Mouse (Mus musculus) layer of hippocampus, postnatal 10 days (tissue): ENCODE measurements around the gene Ccdc91. TPM values are rescaled to one million over a fixed set of nuclear protein-coding genes. Genes with fewer than 3 reads are reported as not detected.

Experiments
- DNase-seq, 2 experiments: peaks; one replicate each; pipeline ENCODE4 v3.0.0; 2021; ENCODE audit warnings: low spot score in 2 of 2
- total RNA-seq, 2 experiments: library from RNA; stranded (reverse); gene quantifications; 2 replicates each; pipeline ENCODE4 v1.2.3; 2021

Gene Ccdc91
- total RNA-seq, 2 experiments from 2014 or later, result 22.9 to 23.5 TPM

DNA sequence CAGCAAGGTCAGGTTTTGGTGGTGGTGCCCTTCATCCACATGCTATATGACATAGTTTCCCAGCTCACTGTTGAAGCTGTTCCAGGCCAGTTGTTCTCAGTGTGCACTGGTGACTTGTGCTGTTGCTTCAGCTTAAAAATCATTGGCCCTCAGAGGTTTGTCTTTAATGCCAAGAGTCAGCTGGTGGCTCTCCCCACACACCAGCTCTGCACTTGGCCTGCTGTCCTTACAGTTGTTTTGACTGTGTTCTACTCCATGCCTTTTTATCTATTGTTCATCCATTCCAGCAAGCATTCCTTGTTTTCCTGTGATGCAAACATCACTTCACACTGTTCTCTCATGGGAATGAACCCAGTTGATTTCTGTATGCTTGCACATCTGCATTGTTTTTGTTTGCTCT lies 84.8 kb downstream of the Ccdc91 start:
- DNase-seq, result no peak

DNA sequence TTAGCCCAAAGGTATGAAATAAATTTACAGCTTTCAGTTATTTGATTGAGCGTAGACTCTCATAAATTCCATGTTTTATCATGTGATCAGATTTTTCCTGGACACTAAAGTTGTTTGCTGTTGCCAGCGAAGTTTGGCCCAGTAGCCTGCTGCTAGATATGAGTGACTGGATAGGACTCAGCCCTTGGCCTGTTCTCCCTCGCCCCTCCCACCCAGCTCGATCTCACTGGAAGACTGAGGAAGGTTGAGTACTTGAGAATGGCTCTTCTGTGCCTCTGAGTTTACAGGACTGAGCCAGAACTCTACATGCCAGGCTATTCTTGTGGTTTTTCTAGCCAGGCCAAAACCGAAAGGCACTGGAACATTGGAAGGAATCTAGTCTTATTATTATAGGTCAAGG lies 93.6 kb downstream of the Ccdc91 start:
- no peak for DNase-seq

DNA sequence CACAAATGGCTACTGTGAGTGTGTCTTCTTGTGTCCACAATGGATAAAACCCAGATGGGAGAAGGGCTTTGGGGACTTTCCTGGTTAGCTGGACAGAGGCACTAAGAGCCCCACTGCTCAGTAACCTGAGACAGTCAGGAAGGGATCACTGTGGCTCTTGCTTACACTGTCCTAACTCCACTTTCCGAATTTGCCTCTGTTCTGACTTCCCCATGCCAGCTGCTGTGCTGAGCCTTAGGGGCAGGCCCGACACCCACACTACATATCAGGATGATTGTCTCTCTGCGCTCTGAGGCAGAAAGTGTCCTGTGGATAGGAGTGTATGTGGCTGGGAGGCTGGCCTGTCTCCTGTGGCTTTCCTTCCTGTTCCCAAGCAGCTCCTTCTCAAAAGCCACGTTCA lies 97.5 kb downstream of the Ccdc91 start:
- no peak for DNase-seq

GRCm38 (mm10) chr6:147574454-147575182 lies 99.0 kb downstream of the Ccdc91 start:
- no peak for DNase-seq

DNA sequence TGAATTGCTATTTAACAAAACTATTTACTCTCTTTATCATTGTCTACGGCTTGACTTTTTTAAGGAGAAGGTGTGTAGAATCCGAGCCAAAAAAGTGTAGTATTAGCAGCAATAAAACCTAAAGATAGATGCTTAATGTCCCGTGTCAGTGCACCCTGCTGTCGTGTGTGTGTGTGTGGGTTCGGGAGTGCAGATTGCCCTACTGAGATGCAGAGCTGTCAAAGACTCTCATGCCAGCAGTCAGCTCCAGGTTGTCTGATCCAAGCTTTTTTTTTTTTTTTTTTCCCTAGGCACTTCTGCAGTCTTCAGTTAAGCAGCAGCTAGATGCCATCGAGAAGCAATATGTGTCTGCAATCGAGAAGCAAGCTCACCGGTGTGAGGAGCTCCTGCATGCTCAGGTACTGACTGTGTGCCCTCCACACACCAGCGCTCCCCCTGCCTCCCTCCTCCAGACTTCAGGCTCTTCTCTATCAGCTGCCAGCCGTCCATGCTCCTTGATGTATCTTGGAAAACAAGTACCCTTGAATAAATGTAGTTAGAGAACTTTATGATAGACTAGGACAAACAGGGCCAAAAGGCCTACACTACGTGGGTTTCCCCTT lies 99.7 kb downstream of the Ccdc91 start:
- DNase-seq, result no peak

DNA sequence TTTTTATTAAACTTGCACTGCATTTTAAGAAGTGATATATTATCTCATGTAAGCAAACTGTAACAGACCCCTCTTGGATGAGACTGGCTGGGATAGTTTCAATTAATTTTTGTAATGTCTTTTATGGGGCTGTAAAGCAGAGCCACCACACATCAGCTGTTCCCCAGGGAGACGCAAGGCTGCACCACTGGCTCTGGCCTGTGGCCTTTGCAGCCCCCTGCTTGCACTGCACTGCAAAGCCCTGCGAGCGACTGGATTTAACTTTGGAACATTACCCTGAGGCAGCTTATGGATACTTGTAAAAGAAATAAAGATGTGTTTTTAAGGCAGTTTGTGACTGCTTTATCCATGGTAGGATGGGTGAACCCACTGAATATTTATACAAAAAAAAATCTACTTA lies 112.0 kb downstream of the Ccdc91 start:
- no peak for DNase-seq

DNA sequence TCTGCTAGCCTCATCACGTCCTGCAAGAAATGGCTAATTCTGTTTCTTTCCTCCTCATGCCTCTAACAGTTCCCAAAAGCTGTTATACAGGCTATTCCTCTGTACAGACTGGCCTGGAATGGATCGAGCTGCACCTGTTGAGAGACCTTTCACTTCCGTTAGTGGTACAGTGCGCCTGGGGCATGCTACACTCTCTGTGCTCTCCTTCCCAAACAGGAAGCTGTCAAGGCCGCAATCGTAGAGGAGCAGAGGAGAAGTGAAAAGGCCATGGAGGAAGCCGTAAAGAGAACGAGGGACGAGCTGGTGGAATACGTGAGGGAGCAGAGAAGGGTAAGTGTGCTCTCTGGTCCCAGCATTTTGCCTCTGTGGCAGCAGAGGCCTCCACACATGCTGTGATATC lies 131.0 kb downstream of the Ccdc91 start:
- no peak for DNase-seq

GRCm38 (mm10) chr6:147607613-147608012 lies 132.0 kb downstream of the Ccdc91 start:
- DNase-seq, result peak in 1 of 2 experiments; percentile 13

DNA sequence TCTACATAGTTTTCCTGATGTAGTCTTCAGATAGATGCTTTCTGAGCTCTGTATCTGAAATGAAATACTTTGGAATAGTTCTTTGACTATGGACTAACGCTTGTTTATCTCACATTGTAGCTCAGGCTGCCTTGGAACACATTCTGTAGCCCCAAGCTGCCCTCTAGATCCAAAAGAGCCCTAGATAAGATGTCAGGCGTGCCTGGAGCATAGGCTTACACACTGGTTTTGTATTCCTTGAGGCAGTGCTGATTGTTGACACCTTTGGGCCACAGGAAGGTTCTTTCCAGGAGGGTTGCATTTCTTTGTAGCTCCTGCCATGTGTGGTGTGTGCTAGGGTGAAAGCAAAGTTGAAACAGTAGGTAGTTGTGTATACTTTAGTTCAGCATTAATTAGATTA lies 139.7 kb downstream of the Ccdc91 start:
- DNase-seq, result no peak

GRCm38 (mm10) chr6:147623142-147623541 lies 147.5 kb downstream of the Ccdc91 start:
- no peak for DNase-seq

- no peak for DNase-seq
Observed at GRCm38 (mm10) chr6:147636464-147636863, 160.8 kb downstream of the Ccdc91 start.

DNA sequence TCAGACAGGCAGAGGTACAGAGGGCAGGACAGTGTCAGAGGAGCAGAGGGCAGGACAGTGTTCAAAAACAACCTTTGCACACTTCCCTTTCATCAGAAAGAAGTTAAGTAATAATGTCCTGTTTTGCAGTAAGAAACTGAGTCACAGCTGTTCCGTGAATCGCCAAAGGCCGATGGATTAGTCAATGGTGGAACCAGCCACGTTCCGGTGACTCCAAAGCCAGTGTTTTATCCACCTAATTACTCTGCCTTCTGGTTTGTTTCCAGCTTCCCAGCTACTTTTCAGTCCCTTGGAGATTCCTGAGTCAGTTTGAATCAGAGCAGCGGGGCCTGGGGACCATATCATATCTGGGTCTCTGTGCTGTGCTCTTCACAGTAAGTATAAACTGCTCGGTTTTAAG lies 168.2 kb downstream of the Ccdc91 start:
- DNase-seq, result no peak

DNA sequence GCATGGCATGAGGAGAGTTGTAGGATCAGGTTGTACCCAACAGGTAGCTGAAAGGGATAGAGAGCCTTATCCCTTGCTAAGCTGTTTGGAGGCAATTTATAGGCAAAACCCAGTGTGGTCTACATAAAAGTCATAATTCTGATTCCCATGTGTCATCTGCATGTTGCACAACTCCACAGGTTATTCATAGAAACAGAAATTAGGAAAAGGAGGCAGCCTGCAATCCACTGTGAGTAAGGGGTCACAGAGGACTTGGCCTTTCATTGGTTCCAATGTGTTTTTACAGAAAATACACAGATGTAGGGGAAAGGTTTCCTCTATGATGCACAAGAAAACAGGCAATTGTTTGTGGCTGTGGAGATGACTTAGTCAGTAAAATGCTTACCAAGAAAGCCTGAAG lies 168.8 kb downstream of the Ccdc91 start:
- no peak for DNase-seq

- no peak for DNase-seq
Observed at GRCm38 (mm10) chr6:147646401-147646968, 170.9 kb downstream of the Ccdc91 start.

DNA sequence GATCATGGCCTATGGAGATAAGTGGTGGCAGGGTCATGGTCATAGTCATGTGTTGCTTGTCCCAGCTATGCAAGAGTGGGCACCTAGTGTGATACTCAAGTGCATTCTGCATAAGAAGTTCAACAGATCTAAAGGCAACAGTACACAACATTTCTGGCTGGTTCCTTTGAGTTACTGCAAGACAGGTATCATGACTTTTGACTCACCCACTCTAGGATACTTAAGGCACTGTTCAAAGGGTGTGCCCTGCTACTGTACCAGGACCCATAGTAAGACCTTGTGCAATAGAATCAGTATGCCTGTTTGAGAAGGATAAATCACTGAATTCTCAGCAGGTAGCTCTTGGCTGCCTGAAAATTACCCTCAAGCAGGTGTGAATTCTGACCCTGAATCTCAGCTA lies 182.4 kb downstream of the Ccdc91 start:
- DNase-seq, result no peak

DNA sequence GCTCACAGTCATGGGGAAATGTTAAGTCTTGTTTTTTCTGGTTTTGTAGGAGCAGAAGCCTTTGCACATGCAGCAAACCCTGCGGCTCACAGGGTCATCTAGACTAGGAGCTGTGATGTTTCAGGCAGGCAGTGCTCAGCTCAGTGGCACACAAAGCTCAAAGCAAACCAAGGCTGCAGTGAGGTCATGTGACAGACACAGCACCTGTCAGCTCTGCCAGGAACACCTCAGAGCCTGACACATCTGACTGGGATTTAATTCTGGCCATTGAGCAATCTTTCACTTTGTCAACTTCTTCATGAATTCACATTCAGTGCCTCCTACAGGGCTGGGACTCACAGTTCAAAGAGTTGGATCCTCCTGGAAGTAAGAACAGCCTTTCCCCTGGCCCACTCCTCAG lies 185.1 kb downstream of the Ccdc91 start:
- DNase-seq, result no peak

GRCm38 (mm10) chr6:147661841-147662240 lies 186.2 kb downstream of the Ccdc91 start:
- no peak for DNase-seq

DNA sequence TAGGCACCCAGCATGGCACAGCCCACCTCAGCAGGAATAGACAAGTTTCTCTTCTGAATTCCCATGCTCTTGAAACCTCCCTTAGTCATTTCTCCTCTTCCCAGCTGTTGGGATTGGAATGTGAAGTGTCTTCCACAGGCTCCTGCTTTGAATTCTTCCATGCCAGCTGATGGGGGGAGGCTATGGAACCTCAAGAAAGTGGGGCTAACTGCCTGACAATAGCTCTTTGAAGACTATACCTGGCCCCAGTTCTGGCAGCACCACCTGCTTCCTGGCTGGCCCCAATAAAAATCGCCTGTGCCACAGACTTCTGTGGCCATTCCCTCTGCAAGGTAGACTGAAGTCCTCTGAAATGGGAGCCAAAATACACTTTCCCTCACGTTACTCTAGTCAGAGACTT lies 187.0 kb downstream of the Ccdc91 start:
- no peak for DNase-seq

GRCm38 (mm10) chr6:147664339-147664738 lies 188.7 kb downstream of the Ccdc91 start:
- DNase-seq, result peak; percentile 38 to 49

GRCm38 (mm10) chr6:147671366-147671765 lies 195.7 kb downstream of the Ccdc91 start:
- DNase-seq, result no peak

DNA sequence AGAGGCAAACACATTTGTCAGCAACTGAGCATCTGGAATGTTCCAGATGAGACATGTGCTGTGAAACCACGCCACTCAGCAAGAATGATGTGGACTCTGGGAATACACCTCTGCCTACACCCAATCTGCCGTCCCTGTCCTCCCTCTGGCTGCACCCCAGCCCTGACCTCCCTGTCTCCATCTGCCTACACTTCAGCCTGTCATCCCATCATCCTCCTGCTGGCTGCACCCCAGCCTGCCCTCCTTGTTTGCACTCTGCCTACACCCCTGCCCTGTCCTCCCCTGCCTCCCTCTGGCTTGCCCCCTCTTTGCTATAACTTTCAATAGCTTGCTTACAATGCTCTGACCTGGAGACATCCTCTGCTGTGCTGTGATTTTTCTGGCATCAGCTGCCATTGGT lies 196.9 kb downstream of the Ccdc91 start:
- no peak for DNase-seq

GRCm38 (mm10) chr6:147675022-147675733 lies 199.6 kb downstream of the Ccdc91 start:
- no peak for DNase-seq
